Mouse (Mus musculus) ES-E14 (cell line): Measurements from ENCODE around the gene Fndc3b. TPM values are rescaled to one million over a fixed set of nuclear protein-coding genes. Genes with fewer than 3 reads are reported as not detected.

ENCODE experiments used
- DNase-seq: peaks from one replicate; pipeline ENCODE4 v3.0.0-alpha.2; 2013; ENCODE audit warnings: low read depth, low spot score
- H3K27ac ChIP-seq: 2 replicates; pipeline ENCODE4 v1.5.1; 2012; ENCODE audit warnings: low read depth, mild to moderate bottlenecking, low read length, moderate library complexity, mixed read lengths; ENCODE audit not compliant: poor library complexity, insufficient read depth, severe bottlenecking
- H3K36me3 ChIP-seq: 2 replicates; pipeline ENCODE4 v1.6.1; 2012; ENCODE audit warnings: mild to moderate bottlenecking, low read length, moderate library complexity, mixed read lengths; ENCODE audit not compliant: control insufficient read depth, poor library complexity, insufficient read depth, severe bottlenecking
- H3K4me1 ChIP-seq, 2 experiments: fragments of 150-350 bp in 1 of 2; sonication (generic) in 1 of 2; 2 replicates each; pipeline ENCODE4 v1.6.1; 2012; ENCODE audit warnings: low read length in 2 of 2, mild to moderate bottlenecking in 1 of 2, mixed read lengths in 1 of 2; ENCODE audit not compliant: control insufficient read depth in 2 of 2, insufficient read depth in 2 of 2, poor library complexity in 1 of 2
- H3K4me3 ChIP-seq, 2 experiments: fragments of 150-350 bp in 1 of 2; sonication (generic) in 1 of 2; 2 replicates each; pipeline ENCODE4 v1.5.1; 2012; ENCODE audit warnings: low read length in 2 of 2, low read depth in 1 of 2, mild to moderate bottlenecking in 1 of 2, mixed read lengths in 1 of 2; ENCODE audit not compliant: insufficient read depth in 1 of 2, poor library complexity in 1 of 2, severe bottlenecking in 1 of 2
- H3K9ac ChIP-seq: 2 replicates; pipeline ENCODE4 v1.6.1; 2012; ENCODE audit warnings: low read depth, mild to moderate bottlenecking, low read length, mixed read lengths; ENCODE audit not compliant: poor library complexity, insufficient read depth, severe bottlenecking
- H3K9me3 ChIP-seq: fragments of 150-350 bp; sonication (generic); 2 replicates; pipeline ENCODE4 v1.6.1; 2012; ENCODE audit warnings: low read depth, mild to moderate bottlenecking, low read length; ENCODE audit not compliant: control insufficient read depth, insufficient read depth
- CHD2 ChIP-seq: IDR thresholded peaks from 2 replicates; pipeline ENCODE4 v1.6.1; 2014; ENCODE audit warnings: mild to moderate bottlenecking, low read depth, low read length, inconsistent platforms
- HCFC1 ChIP-seq: IDR thresholded peaks from 2 replicates; pipeline ENCODE4 v1.6.1; 2012; ENCODE audit warnings: low read length, inconsistent platforms, borderline replicate concordance; ENCODE audit not compliant: insufficient read depth
- MAFK ChIP-seq: IDR thresholded peaks from 2 replicates; pipeline ENCODE4 v1.6.1; 2014; ENCODE audit warnings: mild to moderate bottlenecking, low read depth, low read length, inconsistent platforms; ENCODE audit not compliant: insufficient read depth
- ZC3H11A ChIP-seq: IDR thresholded peaks from 2 replicates; pipeline ENCODE4 v1.6.1; 2012; ENCODE audit warnings: low read depth, mild to moderate bottlenecking, inconsistent platforms, low read length, borderline replicate concordance
- ZNF384 ChIP-seq: IDR thresholded peaks from 2 replicates; pipeline ENCODE4 v1.6.1; 2012; ENCODE audit warnings: low read depth, low read length, inconsistent platforms
- in situ Hi-C, 2 experiments: fragments of 600-800 bp; cut with MboI; formaldehyde crosslinking; loops; one replicate each; pipeline ENCODE4 v1.15.1; 2025; ENCODE audit warnings: low sequenced_read_pairs in 2 of 2, inconsistent platforms in 1 of 2; ENCODE audit not compliant: unreplicated experiment in 2 of 2
- total RNA-seq: library from RNA; depleted of rRNA; stranded (reverse); fragments of 300-350 nt; gene quantifications from 2 replicates; pipeline ENCODE4 v1.2.3, GENCODE M21; 2012; rRNA removed

Fndc3b gene
- total RNA-seq, 1 experiment, result 16.6 TPM

DNA sequence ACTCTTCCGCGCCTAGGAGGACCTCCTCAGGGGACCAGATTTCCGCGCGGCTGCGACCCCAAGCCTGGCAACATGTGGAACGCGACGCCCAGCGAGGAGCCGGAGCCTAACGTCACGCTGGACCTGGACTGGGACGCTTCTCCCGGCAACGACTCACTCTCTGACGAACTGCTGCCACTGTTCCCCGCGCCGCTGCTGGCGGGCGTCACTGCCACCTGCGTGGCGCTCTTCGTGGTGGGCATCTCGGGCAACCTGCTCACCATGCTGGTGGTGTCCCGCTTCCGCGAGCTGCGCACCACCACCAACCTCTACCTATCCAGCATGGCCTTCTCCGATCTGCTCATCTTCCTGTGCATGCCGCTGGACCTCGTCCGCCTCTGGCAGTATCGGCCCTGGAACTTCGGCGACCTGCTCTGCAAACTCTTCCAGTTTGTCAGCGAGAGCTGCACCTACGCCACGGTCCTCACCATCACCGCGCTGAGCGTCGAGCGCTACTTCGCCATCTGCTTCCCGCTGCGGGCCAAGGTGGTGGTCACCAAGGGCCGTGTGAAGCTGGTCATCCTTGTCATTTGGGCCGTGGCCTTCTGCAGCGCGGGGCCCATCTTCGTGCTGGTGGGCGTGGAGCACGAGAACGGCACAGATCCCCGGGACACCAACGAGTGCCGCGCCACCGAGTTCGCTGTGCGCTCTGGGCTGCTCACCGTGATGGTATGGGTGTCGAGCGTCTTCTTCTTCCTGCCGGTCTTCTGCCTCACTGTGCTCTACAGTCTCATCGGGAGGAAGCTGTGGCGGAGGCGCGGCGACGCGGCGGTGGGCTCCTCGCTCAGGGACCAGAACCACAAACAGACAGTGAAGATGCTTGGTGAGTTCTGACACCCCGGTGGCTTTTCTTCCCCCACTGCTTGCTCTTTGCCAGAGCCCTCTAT, 339.1 kb downstream of the Fndc3b start:
- no peak for TF ChIP-seq ZNF384
- TF ChIP-seq MAFK, result no peak
- TF ChIP-seq ZC3H11A, result no peak
- TF ChIP-seq CHD2, result no peak
- no peak for TF ChIP-seq HCFC1
- DNase-seq, result no peak
- in situ Hi-C loops, result no loop called here
- Histone ChIP-seq H3K27ac (no peak overlapping the region), H3K4me3 (peak overlapping the region; percentile 10 to 44; a peak in 2 of 4 replicates), H3K9ac (0 out of 2 replicates have a peak overlapping the region, but pooled peaks have one; percentile 4), H3K9me3 (no peaks in the 10 kb centered on the region), H3K36me3 (no peaks in the 10 kb centered on the region), H3K4me1 (peaks cover 0 to 6% of the 10 kb centered on the region in 2 experiments; a peak in 1 of 4 replicates)

- H3K9me3 ChIP-seq, result no peaks in the 10 kb centered on the region
- H3K4me3 ChIP-seq, result peak within 1 kb of the TSS; percentile 22 to 44; a peak in 2 of 4 replicates
- in situ Hi-C loops, result no loop called here
- H3K27ac ChIP-seq, result no peak within 1 kb of the TSS
- TF ChIP-seq CHD2 (no peak), HCFC1 (no peak), ZC3H11A (no peak), ZNF384 (no peak), MAFK (no peak)
- no peaks in the 10 kb centered on the region for H3K36me3 ChIP-seq
- peaks cover 0 to 6% of the 10 kb centered on the region in 2 experiments; a peak in 1 of 4 replicates for H3K4me1 ChIP-seq
- DNase-seq, result no peak
- H3K9ac ChIP-seq, result 0 out of 2 replicates have a peak within 1 kb of the TSS, but pooled peaks have one; percentile 4
Observed at GRCm38 (mm10) chr3:27371276-27371621, 339.9 kb downstream of the Fndc3b start, which contains the start of gene Ghsr. Ghsr (plus strand) TSS chr3:27371351.

- Histone ChIP-seq H3K36me3 (no peaks in the 10 kb centered on the region), H3K9me3 (no peaks in the 10 kb centered on the region), H3K9ac (no peak overlapping the region), H3K4me1 (peaks cover 0 to 6% of the 10 kb centered on the region in 2 experiments; a peak in 1 of 4 replicates), H3K27ac (no peak overlapping the region), H3K4me3 (peak overlapping the region; percentile 22 to 44; a peak in 2 of 4 replicates)
- in situ Hi-C loops, result no loop called here
- TF ChIP-seq ZC3H11A, result no peak
- no peak for TF ChIP-seq CHD2
- TF ChIP-seq ZNF384, result no peak
- TF ChIP-seq HCFC1, result no peak
- TF ChIP-seq MAFK, result no peak
- no peak for DNase-seq
Observed at GRCm38 (mm10) chr3:27370582-27371275, 340.4 kb downstream of the Fndc3b start.

DNA sequence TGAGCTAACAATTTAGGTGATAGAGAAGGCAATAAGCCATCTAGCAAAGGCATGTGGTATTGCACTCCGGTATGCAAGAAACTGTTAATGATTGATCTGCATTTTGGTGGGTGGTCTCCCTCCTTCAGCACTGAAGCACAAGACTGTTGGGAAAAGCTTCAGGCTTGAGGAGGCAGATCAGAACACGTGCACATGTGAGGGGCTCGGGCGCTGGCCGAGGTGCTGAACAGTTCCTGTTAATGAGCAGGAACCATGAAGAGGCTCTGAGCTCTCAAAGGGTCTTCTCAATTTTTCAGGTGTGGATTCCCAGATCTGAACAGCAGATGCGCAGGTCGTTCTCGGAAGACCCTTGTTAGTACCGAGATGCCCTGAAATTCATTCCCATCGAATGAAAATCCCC, 341.0 kb downstream of the Fndc3b start:
- DNase-seq, result peak; percentile 60
- H3K36me3 ChIP-seq, result no peaks in the 10 kb centered on the region
- no peaks in the 10 kb centered on the region for H3K9me3 ChIP-seq
- no peak overlapping the region for H3K9ac ChIP-seq
- in situ Hi-C loops, result no loop called here
- TF ChIP-seq CHD2 (no peak), HCFC1 (no peak), ZC3H11A (no peak), MAFK (no peak), ZNF384 (no peak)
- no peak overlapping the region for H3K4me3 ChIP-seq
- H3K27ac ChIP-seq, result no peak overlapping the region
- peaks cover 0 to 6% of the 10 kb centered on the region in 2 experiments; a peak in 1 of 4 replicates for H3K4me1 ChIP-seq

Other genes with a start within 250 kb of the Fndc3b start
- gene Tmem212, start 185.1 kb upstream of the Fndc3b start, total RNA-seq, result not detected in 2 replicates
- 4.7 and 4.8 TPM in 2 replicates for gene Pld1, start 227.4 kb upstream of the Fndc3b start, total RNA-seq